Mouse (Mus musculus) heart, adult 2 months (tissue): ENCODE measurements at regions not wholly inside any gene's neighbourhood (a gene's known extent, or its start where the extent isn't known, plus 50 kb on each side); places are given as distances from the start of the nearest gene placed in this dataset.

Experiments used
- CTCF ChIP-seq: fragments of 200-600 bp; IDR thresholded peaks from 2 replicates; pipeline ENCODE4 v1.8.1; 2022; ENCODE audit warnings: antibody characterized with exemption, mild to moderate bottlenecking, moderate library complexity
- POLR2A ChIP-seq: fragments of 200-500 bp; IDR thresholded peaks from 2 replicates; pipeline ENCODE4 v1.6.1; 2011; ENCODE audit warnings: mild to moderate bottlenecking, low read depth, low read length, control low read depth; ENCODE audit not compliant: insufficient read depth

- TF ChIP-seq CTCF (no peak), POLR2A (no peak)
These were observed 316.5 kb downstream of the Etaa1 start for GRCm38 (mm10) chr11:17637158-17637557.
